Mouse (Mus musculus) CH12.LX (cell line): ENCODE data around the gene Mcoln1. TPM values are rescaled to one million over a fixed set of nuclear protein-coding genes. Genes with fewer than 3 reads are reported as not detected.
A peak's percentile ranks its signal among the peaks of the same experiment; 100 is the strongest.

Source experiments
- DNase-seq: peaks from one replicate; pipeline ENCODE4 v3.0.0-alpha.2; 2013; ENCODE audit errors: extremely low read depth
- H3K27ac ChIP-seq: 2 replicates; pipeline ENCODE4 v1.5.1; 2012; ENCODE audit warnings: low read depth, mild to moderate bottlenecking, control low read depth, moderate library complexity; ENCODE audit not compliant: insufficient read depth
- H3K27me3 ChIP-seq: replicated peaks from 2 replicates; pipeline ENCODE3; 2012; ENCODE audit warnings: inconsistent platforms
- H3K36me3 ChIP-seq, 2 experiments: replicated peaks in 1 of 2; 2 replicates each; pipeline versions ENCODE3 to v1.6.1; 2012; ENCODE audit warnings: inconsistent platforms in 1 of 2, low read length in 1 of 2, mild to moderate bottlenecking in 1 of 2, mixed read lengths in 1 of 2, moderate library complexity in 1 of 2; ENCODE audit not compliant: control insufficient read depth in 1 of 2, insufficient read depth in 1 of 2
- H3K4me1 ChIP-seq, 2 experiments: 2 replicates each; pipeline ENCODE4 v1.6.1; 2012; ENCODE audit warnings: inconsistent platforms in 1 of 2, moderate library complexity in 1 of 2; ENCODE audit not compliant: insufficient read depth in 2 of 2, control insufficient read depth in 1 of 2
- H3K4me2 ChIP-seq: 2 replicates; pipeline ENCODE4 v1.6.1; 2012; ENCODE audit warnings: low read depth, mild to moderate bottlenecking, control low read depth; ENCODE audit not compliant: poor library complexity, insufficient read depth, severe bottlenecking
- H3K4me3 ChIP-seq, 3 experiments: fragments of 150-350 bp in 1 of 3; sonication (generic) in 1 of 3; replicated peaks in 1 of 3; 2 replicates each; pipeline versions ENCODE3 to v1.5.1; 2011 to 2012; ENCODE audit warnings: low read depth in 2 of 3, low read length in 2 of 3, mild to moderate bottlenecking in 2 of 3, moderate library complexity in 2 of 3, control low read depth in 1 of 3, improper control_type of control experiment in 1 of 3, inconsistent platforms in 1 of 3, mixed read lengths in 1 of 3; ENCODE audit not compliant: poor library complexity in 1 of 3
- H3K79me2 ChIP-seq: replicated peaks from 2 replicates; pipeline ENCODE4 v1.6.1; 2012; ENCODE audit warnings: mild to moderate bottlenecking, moderate library complexity; ENCODE audit not compliant: control insufficient read depth, poor library complexity, insufficient read depth, severe bottlenecking; ENCODE audit errors: extremely low read depth
- H3K9ac ChIP-seq: 2 replicates; pipeline ENCODE4 v1.6.1; 2012; ENCODE audit warnings: low read depth, mild to moderate bottlenecking, control low read depth, moderate library complexity; ENCODE audit not compliant: insufficient read depth
- H3K9me3 ChIP-seq: replicated peaks from 2 replicates; pipeline ENCODE3; 2012; ENCODE audit warnings: low read length, inconsistent platforms, mixed read lengths
- CHD1 ChIP-seq: IDR thresholded peaks from 2 replicates; pipeline ENCODE4 v1.6.1; 2012; ENCODE audit warnings: low read depth, low read length, improper control_type of control experiment, inconsistent platforms
- CHD2 ChIP-seq: IDR thresholded peaks from 2 replicates; pipeline ENCODE4 v1.6.1; 2011; ENCODE audit warnings: low read length, improper control_type of control experiment
- CTCF ChIP-seq, 2 experiments: IDR thresholded peaks in 1 of 2; conservative IDR thresholded peaks in 1 of 2; 2 replicates each; pipeline ENCODE4 v1.5.1; 2011 to 2012; ENCODE audit warnings: low read depth in 2 of 2, low read length in 2 of 2, improper control_type of control experiment in 1 of 2, inconsistent platforms in 1 of 2, mild to moderate bottlenecking in 1 of 2, moderate library complexity in 1 of 2
- E2F4 ChIP-seq: IDR thresholded peaks from 2 replicates; pipeline ENCODE4 v1.6.1; 2011; ENCODE audit warnings: low read depth, low read length, improper control_type of control experiment; ENCODE audit not compliant: insufficient replicate concordance
- ELF1 ChIP-seq: IDR thresholded peaks from 2 replicates; pipeline ENCODE4 v1.6.1; 2014; ENCODE audit warnings: low read depth, mild to moderate bottlenecking, inconsistent platforms, low read length, improper control_type of control experiment
- ETS1 ChIP-seq: conservative IDR thresholded peaks from 2 replicates; pipeline ENCODE4 v1.6.1; 2012; ENCODE audit warnings: low read depth, mild to moderate bottlenecking, inconsistent platforms, low read length, improper control_type of control experiment, moderate library complexity
- GABPA ChIP-seq: IDR thresholded peaks from 2 replicates; pipeline ENCODE4 v1.6.1; 2012; ENCODE audit warnings: low read depth, low read length, improper control_type of control experiment, inconsistent platforms; ENCODE audit not compliant: insufficient replicate concordance
- JUN ChIP-seq: IDR thresholded peaks from 2 replicates; pipeline ENCODE4 v1.6.1; 2011; ENCODE audit warnings: low read depth, mild to moderate bottlenecking, low read length, improper control_type of control experiment, moderate library complexity; ENCODE audit not compliant: insufficient read depth
- JUND ChIP-seq: conservative IDR thresholded peaks from 2 replicates; pipeline ENCODE4 v1.6.1; 2011; ENCODE audit warnings: low read depth, low read length, improper control_type of control experiment
- KAT2A ChIP-seq: IDR thresholded peaks from 2 replicates; pipeline ENCODE4 v1.6.1; 2012; ENCODE audit warnings: low read length, improper control_type of control experiment, inconsistent platforms; ENCODE audit not compliant: insufficient replicate concordance
- MAFK ChIP-seq: IDR thresholded peaks from 2 replicates; pipeline ENCODE4 v1.6.1; 2011; ENCODE audit warnings: low read length, improper control_type of control experiment; ENCODE audit not compliant: insufficient replicate concordance
- MAX ChIP-seq: IDR thresholded peaks from 2 replicates; pipeline ENCODE4 v1.6.1; 2011; ENCODE audit warnings: low read length, improper control_type of control experiment
- MEF2A ChIP-seq: IDR thresholded peaks from 2 replicates; pipeline ENCODE4 v1.6.1; 2014; ENCODE audit warnings: low read depth, mild to moderate bottlenecking, inconsistent platforms, low read length, improper control_type of control experiment, borderline replicate concordance
- MXI1 ChIP-seq: IDR thresholded peaks from 2 replicates; pipeline ENCODE4 v1.6.1; 2011; ENCODE audit warnings: mild to moderate bottlenecking, low read depth, low read length, improper control_type of control experiment
- MYC ChIP-seq: IDR thresholded peaks from 2 replicates; pipeline ENCODE4 v1.6.1; 2011; ENCODE audit warnings: low read depth, mild to moderate bottlenecking, improper control_type of control experiment, low read length
- POLR2A ChIP-seq: IDR thresholded peaks from 2 replicates; pipeline ENCODE4 v1.6.1; 2011; ENCODE audit warnings: low read depth, mild to moderate bottlenecking, improper control_type of control experiment, low read length
- POLR2AphosphoS2 ChIP-seq: IDR thresholded peaks from 2 replicates; pipeline ENCODE4 v1.6.1; 2011; ENCODE audit warnings: low read depth, low read length, improper control_type of control experiment
- SIN3A ChIP-seq: IDR thresholded peaks from 2 replicates; pipeline ENCODE4 v1.6.1; 2012; ENCODE audit warnings: low read length, improper control_type of control experiment, inconsistent platforms
- SMC3 ChIP-seq: IDR thresholded peaks from 2 replicates; pipeline ENCODE4 v1.6.1; 2011; ENCODE audit warnings: low read depth, low read length, improper control_type of control experiment
- TBP ChIP-seq: conservative IDR thresholded peaks from 2 replicates; pipeline ENCODE4 v1.6.1; 2011; ENCODE audit warnings: low read depth, low read length, improper control_type of control experiment
- UBTF ChIP-seq: IDR thresholded peaks from 2 replicates; pipeline ENCODE4 v1.6.1; 2012; ENCODE audit warnings: low read depth, mild to moderate bottlenecking, inconsistent platforms, low read length, improper control_type of control experiment, moderate library complexity
- USF1 ChIP-seq: IDR thresholded peaks from 2 replicates; pipeline ENCODE4 v1.6.1; 2014; ENCODE audit warnings: low read depth, mild to moderate bottlenecking, inconsistent platforms, low read length, improper control_type of control experiment
- ZKSCAN1 ChIP-seq: IDR thresholded peaks from 2 replicates; pipeline ENCODE4 v1.6.1; 2012; ENCODE audit warnings: low read depth, inconsistent platforms, low read length, improper control_type of control experiment, borderline replicate concordance
- ZMIZ1 ChIP-seq: IDR thresholded peaks from 2 replicates; pipeline ENCODE4 v1.6.1; 2012; ENCODE audit warnings: low read depth, mild to moderate bottlenecking, inconsistent platforms, low read length, improper control_type of control experiment
- ZNF384 ChIP-seq: IDR thresholded peaks from 2 replicates; pipeline ENCODE4 v1.6.1; 2012; ENCODE audit warnings: low read depth, low read length, improper control_type of control experiment, inconsistent platforms
- dilution Hi-C: fragments of 300-500 bp; cut with MboI; formaldehyde crosslinking; loops from 2 replicates; pipeline ENCODE4 v1.14.3; 2020; ENCODE audit warnings: low sequenced_read_pairs; ENCODE audit not compliant: extremely low pct_unique_long_range_greater_than_20kb, extremely low pct_ligation_motif_present
- in situ Hi-C: fragments of 300-500 bp; cut with MboI; formaldehyde crosslinking; loops from 3 replicates; pipeline ENCODE4 v1.14.3; 2019; ENCODE audit warnings: low sequenced_read_pairs, low pct_ligation_motif_present, low pct_unique_long_range_greater_than_20kb, mixed read lengths
- polyA plus RNA-seq: library from polyadenylated mRNA; unstranded; fragments of >175 nt; gene quantifications from 2 replicates; pipeline ENCODE4 v1.2.1, GENCODE M21; 2012; ENCODE audit warnings: low read depth; ENCODE audit not compliant: insufficient read length
- total RNA-seq, 2 experiments: library from RNA; depleted of rRNA; stranded (reverse); fragments of 300-350 nt in 1 of 2; fragments of >200 nt in 1 of 2; gene quantifications; 2 replicates each; pipeline ENCODE4 v1.2.3; 2012 to 2014

The Mcoln1 gene
- total and polyA plus RNA-seq, 3 experiments, result 13.0 to 28.0 (median 20.5) TPM

DNA sequence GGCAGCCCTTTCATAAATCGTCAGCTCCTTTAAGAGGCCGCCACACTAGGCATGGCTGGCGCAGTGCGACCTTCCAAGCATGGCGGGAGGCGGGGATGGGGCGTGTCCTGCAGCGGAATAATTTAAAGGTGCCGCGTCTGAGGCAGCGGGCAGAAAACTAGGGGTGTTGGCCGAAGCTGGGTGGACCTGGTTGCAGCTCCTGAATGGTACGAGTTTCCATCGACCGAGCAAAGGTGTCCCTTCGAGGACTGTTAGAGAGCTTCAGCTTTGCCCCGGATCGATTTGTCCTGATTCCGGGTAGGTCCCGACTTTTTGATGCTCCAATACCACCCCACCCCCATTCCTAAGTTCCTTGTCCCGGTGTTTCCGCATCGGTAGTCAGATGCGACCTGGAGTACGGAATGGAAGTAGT, 15.0 kb downstream of the Mcoln1 start, which contains the start of gene Pnpla6 (continued):
- TF ChIP-seq POLR2AphosphoS2, result no peak
- no peak for TF ChIP-seq E2F4
- TF ChIP-seq ZKSCAN1, result no peak
- TF ChIP-seq TBP, result peak; percentile 66; the same call in 1 of the 2 replicates
- no peak for TF ChIP-seq USF1
- TF ChIP-seq MXI1, result peak; percentile 52
- TF ChIP-seq KAT2A, result peak; percentile 68; the same call in 1 of the 2 replicates
- TF ChIP-seq JUN, result no peak
- peak; percentile 71 for TF ChIP-seq POLR2A
- no peak for TF ChIP-seq ZNF384
- TF ChIP-seq ETS1, result no peak
- peak; percentile 75 for TF ChIP-seq CHD2
- TF ChIP-seq GABPA, result no peak; the same call in 1 of the 2 replicates
- TF ChIP-seq SIN3A, result peak; percentile 94
- TF ChIP-seq MYC, result no peak
- TF ChIP-seq CTCF (conservative IDR thresholded peaks at IDR 0.05 in 1 of 2, IDR thresholded peaks at IDR 0.05 in 1 of 2; ENCODE audit: low read depth in 2 of 2, low read length in 2 of 2), result no peak
- TF ChIP-seq MAFK, result no peak
- TF ChIP-seq MAX, result peak; percentile 34; the same call in 1 of the 2 replicates
- 0 out of 2 replicates have a peak, but pooled peaks have one; percentile 28 for TF ChIP-seq MEF2A
- TF ChIP-seq UBTF, result no peak
- TF ChIP-seq JUND, result no peak
- TF ChIP-seq ELF1, result peak; percentile 11
- TF ChIP-seq ZMIZ1, result no peak

DNA sequence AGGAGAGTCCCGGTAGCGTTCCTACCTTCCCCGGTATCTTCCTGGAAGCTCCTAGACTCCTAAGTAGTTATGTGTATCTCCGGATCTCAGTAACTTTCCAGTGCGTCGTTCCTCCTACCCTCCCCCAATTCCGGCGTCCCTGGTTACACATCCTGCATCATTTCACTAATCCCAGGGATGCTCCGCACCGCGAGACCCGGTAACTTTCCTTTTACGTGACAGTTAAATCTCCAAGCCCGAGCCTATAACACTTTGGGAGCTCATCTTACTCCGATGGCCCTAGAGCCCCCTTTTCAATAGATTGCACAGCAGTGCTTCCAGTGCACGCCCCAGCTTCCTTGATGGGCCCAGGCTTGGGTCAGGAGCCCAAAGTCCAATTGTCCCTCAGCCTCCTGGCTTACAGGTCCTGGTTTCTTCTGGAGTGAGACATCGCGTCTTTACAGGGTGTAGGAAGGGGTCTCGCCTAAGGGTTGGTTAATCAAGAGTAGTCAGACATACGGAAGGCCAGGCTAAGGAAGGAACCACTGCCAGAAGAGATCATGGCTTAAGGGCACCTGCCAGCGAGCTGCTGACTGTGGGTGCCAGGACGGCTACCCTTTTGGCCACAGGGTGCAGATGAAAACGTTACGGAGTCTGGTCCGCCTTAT, 15.6 kb downstream of the Mcoln1 start:
- Histone ChIP-seq H3K27me3 (no peaks in the 10 kb centered on the region), H3K36me3 (peaks cover 32 to 58% of the 10 kb centered on the region in 2 experiments), H3K27ac (0 out of 2 replicates have a peak overlapping the region, but pooled peaks have one; percentile 3), H3K79me2 (peaks cover 3% of the 10 kb centered on the region; the same call in 1 of the 2 replicates), H3K9me3 (no peaks in the 10 kb centered on the region), H3K4me2 (peak overlapping the region; percentile 64), H3K4me1 (peaks cover 2 to 15% of the 10 kb centered on the region in 2 experiments; a peak in 2 of 4 replicates), H3K4me3 (peak overlapping the region; percentile 86 to 93 (median 88)), H3K9ac (peak overlapping the region; percentile 77)
- TF ChIP-seq MEF2A, result 0 out of 2 replicates have a peak, but pooled peaks have one; percentile 32
- TF ChIP-seq CHD1, result 0 out of 2 replicates have a peak, but pooled peaks have one; percentile 12
- TF ChIP-seq ELF1, result 0 out of 2 replicates have a peak, but pooled peaks have one; percentile 6
- no peak for TF ChIP-seq ZKSCAN1
- TF ChIP-seq SMC3, result no peak
- no peak for TF ChIP-seq ZMIZ1
- peak; percentile 14; the same call in 1 of the 2 replicates for TF ChIP-seq MXI1
- no peak for TF ChIP-seq ZNF384
- TF ChIP-seq CHD2, result peak; percentile 59; the same call in 1 of the 2 replicates
- TF ChIP-seq JUN, result no peak
- in situ Hi-C loops (no loop called here), dilution Hi-C loops (no loop called here)
- DNase-seq, result peak; percentile 45
